Mouse (Mus musculus): ENCODE measurements around the gene Ric8a. TPM values are rescaled to one million over a fixed set of nuclear protein-coding genes. Genes with fewer than 3 reads are reported as not detected.

Ric8a gene
- polyA plus RNA-seq, 1 experiment from 2014 or later: 60.4 TPM

DNA sequence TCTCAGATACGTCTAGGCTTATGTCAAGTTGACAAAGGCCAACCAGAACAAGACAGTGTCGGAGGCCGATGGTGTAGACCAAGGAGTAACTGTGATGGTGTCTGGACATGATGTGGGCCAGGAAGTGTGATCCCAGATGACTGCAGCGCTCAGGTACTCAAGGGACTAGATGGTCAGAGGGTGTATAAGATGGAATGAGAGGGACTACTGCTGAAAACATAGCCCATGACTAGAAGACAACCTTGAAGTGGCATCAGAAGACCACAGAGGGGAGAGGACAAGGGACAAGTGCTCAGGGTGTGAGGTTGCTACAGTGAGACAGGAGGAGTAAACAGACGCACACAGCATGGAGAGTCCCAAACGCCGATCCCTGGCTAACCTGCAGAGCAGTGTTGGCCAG is 13.0 kb upstream of the Ric8a start:
- Histone ChIP-seq H3K9ac (ENCODE audit: low read length) (no peak overlapping the region), H3K4me2 (no peak overlapping the region), H3K4me3 (ENCODE audit: low read depth, low read length) (no peak overlapping the region), H3K4me1 (ENCODE audit: control insufficient read depth, insufficient read depth, low read length) (no peaks in the 10 kb centered on the region; the same call in 1 of the 2 replicates), H3K9me3 (ENCODE audit: control insufficient read depth, low read length) (no peaks in the 10 kb centered on the region), H3K27ac (ENCODE audit: low read depth, low read length) (no peak overlapping the region), H3K36me3 (ENCODE audit: control insufficient read depth, insufficient read depth, low read length) (no peaks in the 10 kb centered on the region), H3K27me3 (ENCODE audit: control insufficient read depth, insufficient read depth, low read length) (0 out of 2 replicates have a peak, but pooled peaks cover 2% of the 10 kb centered on the region)
- WGBS: 86% methylated on average over 7 of the region's 7 CpGs
- no peak for ATAC-seq (ENCODE audit: low FRiP score)
- DNase-seq (ENCODE audit: low spot score, missing footprints): peak; percentile 74

DNA sequence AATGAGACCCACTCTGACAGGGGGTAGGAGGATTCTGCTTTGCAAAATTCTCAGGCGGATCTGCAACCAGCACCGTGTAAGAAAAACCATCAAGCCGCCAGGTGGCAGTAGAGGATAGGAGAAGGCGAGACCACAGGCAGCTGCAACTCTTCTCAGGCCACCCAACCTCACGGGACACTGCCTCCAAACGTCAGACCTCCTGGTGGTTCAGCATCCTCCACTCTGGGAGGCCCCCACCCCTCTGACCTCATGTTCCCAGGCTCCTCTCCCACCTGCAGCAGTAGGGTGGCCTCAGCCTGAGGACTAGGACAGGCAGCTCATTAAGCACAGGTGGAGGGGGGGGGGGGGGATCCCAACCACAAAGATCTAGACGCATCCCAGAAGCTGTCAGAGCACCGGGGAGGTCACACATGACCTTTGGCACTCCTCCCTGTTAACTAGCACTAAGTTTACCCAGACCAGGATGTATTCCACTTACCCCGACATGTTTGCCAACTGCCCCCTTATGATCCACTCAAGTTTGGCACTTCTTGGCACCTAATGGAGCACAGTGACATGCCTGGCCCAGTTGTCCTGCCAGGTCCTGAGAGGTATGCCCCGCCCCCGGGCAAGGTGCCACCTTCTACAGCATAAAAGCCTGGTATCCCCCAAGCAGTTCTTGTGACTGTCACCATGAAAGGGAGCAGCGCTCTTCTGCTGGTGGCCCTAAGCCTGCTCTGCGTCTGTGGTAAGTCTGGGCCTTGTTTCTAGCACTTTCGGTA is 11.7 kb upstream of the Ric8a start, which contains the start of gene Scgb1c1:
Gene Scgb1c1 (plus strand): TSS at position 643 of the 761 bp plus-strand sequence.
- 29% methylated on average over 14 of the region's 14 CpGs for WGBS
- Histone ChIP-seq H3K9ac (ENCODE audit: low read length) (no peak within 1 kb of the TSS), H3K27me3 (ENCODE audit: control insufficient read depth, insufficient read depth, low read length) (0 out of 2 replicates have a peak, but pooled peaks cover 2% of the 10 kb centered on the region), H3K4me3 (ENCODE audit: low read depth, low read length) (no peak within 1 kb of the TSS), H3K4me2 (no peak within 1 kb of the TSS), H3K4me1 (ENCODE audit: control insufficient read depth, insufficient read depth, low read length) (no peaks in the 10 kb centered on the region; the same call in 1 of the 2 replicates), H3K9me3 (ENCODE audit: control insufficient read depth, low read length) (no peaks in the 10 kb centered on the region), H3K27ac (ENCODE audit: low read depth, low read length) (no peak within 1 kb of the TSS), H3K36me3 (ENCODE audit: control insufficient read depth, insufficient read depth, low read length) (no peaks in the 10 kb centered on the region)
- peak; percentile 82 for ATAC-seq (ENCODE audit: low FRiP score)
- DNase-seq (ENCODE audit: low spot score, missing footprints): peak; percentile 98

DNA sequence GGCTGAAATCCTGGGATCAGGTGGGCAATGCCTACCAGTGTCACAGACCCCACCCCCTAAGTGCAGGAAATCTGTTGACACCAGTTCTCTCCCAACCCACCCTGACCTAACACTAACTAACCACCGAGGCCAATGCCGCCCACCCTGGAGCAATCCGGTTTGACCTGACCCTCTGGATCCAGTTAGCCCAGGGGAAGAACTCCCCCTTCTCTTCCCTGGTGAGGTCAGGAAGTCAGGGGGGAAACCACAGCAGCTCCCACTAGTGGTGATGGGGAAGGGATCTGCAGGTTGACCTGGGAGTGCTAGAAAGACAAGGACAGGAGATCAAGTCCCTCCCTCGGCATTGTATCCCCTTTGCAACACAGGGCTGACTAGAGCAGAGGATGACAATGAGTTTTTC is 11.1 kb upstream of the Ric8a start:
- 0 out of 2 replicates have a peak, but pooled peaks cover 2% of the 10 kb centered on the region for H3K27me3 ChIP-seq (ENCODE audit: control insufficient read depth, insufficient read depth, low read length)
- H3K4me2 ChIP-seq: no peak overlapping the region
- DNase-seq (ENCODE audit: low spot score, missing footprints) (peak; percentile 65), ATAC-seq (ENCODE audit: low FRiP score) (no peak)
- H3K27ac ChIP-seq (ENCODE audit: low read depth, low read length): no peak overlapping the region
- no peak overlapping the region for H3K4me3 ChIP-seq (ENCODE audit: low read depth, low read length)
- WGBS: 68% methylated on average over 4 of the region's 4 CpGs
- H3K36me3 ChIP-seq (ENCODE audit: control insufficient read depth, insufficient read depth, low read length): no peaks in the 10 kb centered on the region
- H3K4me1 ChIP-seq (ENCODE audit: control insufficient read depth, insufficient read depth, low read length): no peaks in the 10 kb centered on the region; the same call in 1 of the 2 replicates
- H3K9me3 ChIP-seq (ENCODE audit: control insufficient read depth, low read length): no peaks in the 10 kb centered on the region
- no peak overlapping the region for H3K9ac ChIP-seq (ENCODE audit: low read length)

DNA sequence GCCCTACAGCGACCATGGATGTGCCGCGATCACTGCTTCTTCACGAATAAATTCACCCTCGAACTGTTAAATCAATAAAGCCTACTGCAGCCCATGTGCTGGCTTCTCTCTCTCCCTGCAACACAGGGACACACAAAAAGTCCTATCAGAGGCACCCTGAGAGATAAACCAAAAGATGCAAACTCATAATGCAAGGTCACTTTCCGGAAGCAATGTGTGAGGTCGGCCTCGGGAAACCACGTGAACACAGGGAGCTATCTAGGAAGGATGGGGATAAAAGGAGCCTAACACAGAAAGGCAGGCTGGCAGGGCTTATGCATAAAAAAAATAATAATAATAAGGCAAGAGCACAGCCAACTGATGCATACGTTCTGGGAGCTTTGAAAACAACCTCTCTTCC is 10.1 kb upstream of the Ric8a start:
- DNase-seq (ENCODE audit: low spot score, missing footprints) (peak; percentile 17), ATAC-seq (ENCODE audit: low FRiP score) (no peak)
- 83% methylated on average over 10 of the region's 10 CpGs for WGBS
- Histone ChIP-seq H3K4me3 (ENCODE audit: low read depth, low read length) (no peak overlapping the region), H3K4me1 (ENCODE audit: control insufficient read depth, insufficient read depth, low read length) (no peaks in the 10 kb centered on the region; the same call in 1 of the 2 replicates), H3K36me3 (ENCODE audit: control insufficient read depth, insufficient read depth, low read length) (0 out of 2 replicates have a peak, but pooled peaks cover 2% of the 10 kb centered on the region), H3K9me3 (ENCODE audit: control insufficient read depth, low read length) (no peaks in the 10 kb centered on the region), H3K27ac (ENCODE audit: low read depth, low read length) (no peak overlapping the region), H3K27me3 (ENCODE audit: control insufficient read depth, insufficient read depth, low read length) (0 out of 2 replicates have a peak, but pooled peaks cover under 1% of the 10 kb centered on the region), H3K9ac (ENCODE audit: low read length) (no peak overlapping the region), H3K4me2 (no peak overlapping the region)

DNA sequence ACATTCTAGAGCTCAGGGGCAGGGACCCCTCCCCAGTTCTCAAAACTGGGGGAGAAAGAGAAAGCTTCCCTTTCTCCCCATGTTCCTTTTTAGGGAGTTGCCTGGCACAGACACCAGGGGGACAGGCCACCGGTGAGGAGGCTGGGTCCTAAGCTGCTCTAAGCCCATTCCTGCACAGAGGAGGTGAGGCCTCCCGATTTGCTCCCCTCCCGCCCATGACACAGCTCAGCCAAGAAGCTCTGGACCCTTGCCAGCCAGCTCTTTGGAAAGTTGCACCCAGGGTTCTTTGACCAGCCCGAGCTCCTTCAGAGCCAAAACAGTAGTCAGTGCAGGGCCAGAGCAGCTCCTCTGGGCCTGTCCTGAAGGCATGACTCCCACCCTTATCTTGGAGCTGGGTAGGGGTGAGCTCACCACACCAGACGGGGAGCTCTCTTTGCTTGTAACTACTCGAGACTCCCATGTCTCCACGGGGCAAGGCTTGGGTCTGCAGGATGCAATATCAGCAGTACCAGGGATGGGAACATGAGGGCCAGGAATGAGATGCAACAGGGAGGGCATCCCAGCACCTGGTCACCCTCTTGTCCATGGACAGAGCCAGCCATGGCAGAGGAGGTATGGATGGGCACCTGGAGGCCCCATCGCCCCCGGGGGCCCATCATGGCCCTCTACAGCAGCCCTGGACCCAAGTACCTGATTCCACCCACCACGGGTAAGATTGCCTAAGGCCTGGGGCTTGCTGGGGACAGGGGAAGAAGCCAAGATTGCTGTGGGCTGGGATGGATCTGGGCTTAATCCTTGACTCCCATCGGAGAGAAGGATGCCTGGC is 8.8 kb upstream of the Ric8a start, which contains the start of gene Odf3:
Gene Odf3 (plus strand): TSS at position 51 of the 826 bp plus-strand sequence.
- H3K9ac ChIP-seq (ENCODE audit: low read length): no peak within 1 kb of the TSS
- no peak within 1 kb of the TSS for H3K27ac ChIP-seq (ENCODE audit: low read depth, low read length)
- peak; percentile 51 for DNase-seq (ENCODE audit: low spot score, missing footprints)
- peaks cover 4% of the 10 kb centered on the region; the same call in 1 of the 2 replicates for H3K36me3 ChIP-seq (ENCODE audit: control insufficient read depth, insufficient read depth, low read length)
- no peaks in the 10 kb centered on the region for H3K27me3 ChIP-seq (ENCODE audit: control insufficient read depth, insufficient read depth, low read length)
- ATAC-seq (ENCODE audit: low FRiP score): no peak
- H3K4me1 ChIP-seq (ENCODE audit: control insufficient read depth, insufficient read depth, low read length): no peaks in the 10 kb centered on the region; the same call in 1 of the 2 replicates
- no peak within 1 kb of the TSS for H3K4me2 ChIP-seq
- WGBS: 74% methylated on average over 11 of the region's 11 CpGs
- H3K4me3 ChIP-seq (ENCODE audit: low read depth, low read length): no peak within 1 kb of the TSS
- no peaks in the 10 kb centered on the region for H3K9me3 ChIP-seq (ENCODE audit: control insufficient read depth, low read length)

DNA sequence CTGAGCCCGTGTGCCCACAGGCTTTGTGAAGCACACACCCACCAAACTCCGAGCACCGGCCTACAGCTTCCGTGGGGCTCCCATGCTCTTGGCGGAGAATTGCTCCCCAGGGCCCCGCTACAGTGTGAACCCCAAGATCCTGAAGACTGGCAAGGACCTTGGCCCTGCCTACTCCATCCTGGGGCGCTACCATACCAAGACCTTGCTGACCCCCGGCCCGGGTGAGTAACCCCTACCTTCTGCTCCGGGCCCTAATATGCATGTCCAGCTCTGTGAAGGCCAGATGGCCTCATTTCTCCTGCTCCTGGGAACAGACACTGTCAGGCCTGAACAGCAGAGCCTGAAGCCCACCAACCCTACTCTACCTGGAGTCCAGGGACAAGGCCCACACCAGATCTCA is 8.2 kb upstream of the Ric8a start:
- WGBS: 93% methylated on average over 10 of the region's 10 CpGs
- Histone ChIP-seq H3K4me3 (ENCODE audit: low read depth, low read length) (no peak overlapping the region), H3K27me3 (ENCODE audit: control insufficient read depth, insufficient read depth, low read length) (no peaks in the 10 kb centered on the region), H3K4me2 (no peak overlapping the region), H3K9ac (ENCODE audit: low read length) (no peak overlapping the region), H3K27ac (ENCODE audit: low read depth, low read length) (no peak overlapping the region), H3K4me1 (ENCODE audit: control insufficient read depth, insufficient read depth, low read length) (no peaks in the 10 kb centered on the region; the same call in 1 of the 2 replicates), H3K9me3 (ENCODE audit: control insufficient read depth, low read length) (no peaks in the 10 kb centered on the region), H3K36me3 (ENCODE audit: control insufficient read depth, insufficient read depth, low read length) (peaks cover 4% of the 10 kb centered on the region; the same call in 1 of the 2 replicates)
- no peak for ATAC-seq (ENCODE audit: low FRiP score)
- peak; percentile 65 for DNase-seq (ENCODE audit: low spot score, missing footprints)

DNA sequence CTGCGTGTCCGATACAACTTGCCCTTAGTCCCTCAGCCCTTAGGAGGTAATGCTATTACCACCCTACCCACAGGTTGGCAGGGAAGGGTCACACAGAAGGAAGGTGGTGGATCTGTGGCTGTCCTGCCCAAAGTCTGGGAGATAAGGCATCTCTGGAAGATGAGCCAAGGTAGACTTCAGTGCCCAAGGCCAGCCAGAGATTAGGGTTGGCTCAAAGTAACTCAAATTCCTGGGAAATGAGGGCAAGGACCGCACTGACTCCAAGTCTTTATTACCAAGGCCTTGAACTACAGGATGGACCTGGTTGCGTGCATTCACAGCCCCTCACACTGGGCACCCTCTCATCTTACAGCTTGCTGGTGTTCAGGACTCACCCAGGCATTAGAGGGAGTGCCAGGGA is 4.8 kb upstream of the Ric8a start:
- no peaks in the 10 kb centered on the region for H3K9me3 ChIP-seq (ENCODE audit: control insufficient read depth, low read length)
- peaks cover 7% of the 10 kb centered on the region for H3K4me1 ChIP-seq (ENCODE audit: control insufficient read depth, insufficient read depth, low read length)
- 95% methylated on average over 4 of the region's 4 CpGs for WGBS
- no peak overlapping the region for H3K4me3 ChIP-seq (ENCODE audit: low read depth, low read length)
- peaks cover 4% of the 10 kb centered on the region for H3K36me3 ChIP-seq (ENCODE audit: control insufficient read depth, insufficient read depth, low read length)
- no peak overlapping the region for H3K4me2 ChIP-seq
- ATAC-seq (ENCODE audit: low FRiP score): no peak
- DNase-seq (ENCODE audit: low spot score, missing footprints): peak; percentile 23
- no peak overlapping the region for H3K9ac ChIP-seq (ENCODE audit: low read length)
- no peaks in the 10 kb centered on the region for H3K27me3 ChIP-seq (ENCODE audit: control insufficient read depth, insufficient read depth, low read length)
- no peak overlapping the region for H3K27ac ChIP-seq (ENCODE audit: low read depth, low read length)

DNA sequence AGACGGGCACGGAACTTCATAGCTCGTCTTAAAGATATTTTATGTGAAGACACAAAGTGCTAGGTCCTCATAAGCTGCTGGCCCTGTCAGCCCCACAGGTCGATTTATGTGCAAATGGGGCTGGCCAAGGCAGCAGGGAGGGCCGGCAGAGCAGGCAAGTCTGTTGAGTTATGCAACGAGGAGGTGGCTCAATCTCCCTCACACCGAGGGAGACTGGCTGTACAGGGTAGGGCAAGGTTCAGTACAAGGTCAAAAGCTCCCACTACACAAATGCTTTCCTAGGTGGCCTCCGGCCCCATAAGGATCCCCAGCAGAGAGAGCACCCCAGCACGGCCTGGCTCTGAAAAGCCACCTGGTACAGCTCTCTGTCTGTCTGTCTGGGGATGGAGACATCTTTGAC is 3.4 kb upstream of the Ric8a start:
- H3K4me1 ChIP-seq (ENCODE audit: control insufficient read depth, insufficient read depth, low read length): peaks cover 14% of the 10 kb centered on the region
- H3K36me3 ChIP-seq (ENCODE audit: control insufficient read depth, insufficient read depth, low read length): peaks cover 4% of the 10 kb centered on the region
- ATAC-seq (ENCODE audit: low FRiP score) (no peak), DNase-seq (ENCODE audit: low spot score, missing footprints) (no peak)
- no peak overlapping the region for H3K4me3 ChIP-seq (ENCODE audit: low read depth, low read length)
- 83% methylated on average over 9 of the region's 9 CpGs for WGBS
- H3K27ac ChIP-seq (ENCODE audit: low read depth, low read length): no peak overlapping the region
- H3K9ac ChIP-seq (ENCODE audit: low read length): no peak overlapping the region
- H3K9me3 ChIP-seq (ENCODE audit: control insufficient read depth, low read length): no peaks in the 10 kb centered on the region
- H3K27me3 ChIP-seq (ENCODE audit: control insufficient read depth, insufficient read depth, low read length): no peaks in the 10 kb centered on the region
- H3K4me2 ChIP-seq: no peak overlapping the region
